Mouse (Mus musculus): ENCODE data around the gene Gpatch8.

DNA sequence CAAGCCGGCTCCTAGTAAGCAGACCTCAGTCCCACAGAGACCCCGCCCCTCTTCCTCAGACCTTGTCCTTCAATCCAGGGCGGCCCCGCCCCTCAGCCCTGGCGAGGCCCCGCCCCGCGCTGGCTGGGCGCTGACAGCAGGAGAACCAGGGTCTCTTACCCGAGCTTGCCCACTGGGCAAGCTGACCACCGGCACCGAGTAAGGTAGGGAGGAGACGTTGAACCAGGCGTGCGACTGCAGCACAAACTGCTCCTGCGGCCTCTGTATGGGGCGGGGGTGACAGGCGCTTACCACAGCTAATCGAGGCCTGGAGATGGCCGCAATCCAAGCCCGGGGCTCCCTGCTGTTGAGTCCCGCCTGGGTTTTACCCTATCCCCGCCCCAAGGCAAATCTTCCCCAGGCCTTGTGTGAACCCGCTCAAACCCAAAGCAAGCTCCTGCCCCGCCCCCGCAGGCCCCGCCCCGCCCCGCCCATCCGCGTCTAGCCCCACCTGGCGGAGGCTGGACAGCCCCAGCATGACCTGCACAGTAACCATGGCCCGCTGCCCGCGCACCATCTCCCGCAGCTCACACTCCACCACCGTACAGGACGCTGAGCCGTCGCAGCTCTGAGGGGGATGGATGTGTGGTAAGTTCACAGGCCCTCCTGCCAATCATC lies 100.3 kb downstream of the Gpatch8 start:
- TF ChIP-seq POLR2A (IDR thresholded peaks at IDR 0.05; ENCODE audit: control insufficient read depth, low read depth, low read length) = no peak
- TF ChIP-seq CTCF (IDR thresholded peaks at IDR 0.05; ENCODE audit: control insufficient read depth, insufficient read depth, insufficient replicate concordance, low read depth, low read length) = peak; percentile 8; the same call in 1 of the 2 replicates

Measured in testis, adult 2 months (tissue).